Mouse (Mus musculus) right cerebral cortex, adult 18-20 months (tissue): ENCODE measurements at regions not wholly inside any gene's neighbourhood (a gene's known extent, or its start where the extent isn't known, plus 50 kb on each side); places are given as distances from the start of the nearest gene placed in this dataset.

Source experiments
- DNase-seq: peaks from one replicate; pipeline ENCODE4 v3.0.0; 2022; ENCODE audit warnings: mixed read lengths

DNA sequence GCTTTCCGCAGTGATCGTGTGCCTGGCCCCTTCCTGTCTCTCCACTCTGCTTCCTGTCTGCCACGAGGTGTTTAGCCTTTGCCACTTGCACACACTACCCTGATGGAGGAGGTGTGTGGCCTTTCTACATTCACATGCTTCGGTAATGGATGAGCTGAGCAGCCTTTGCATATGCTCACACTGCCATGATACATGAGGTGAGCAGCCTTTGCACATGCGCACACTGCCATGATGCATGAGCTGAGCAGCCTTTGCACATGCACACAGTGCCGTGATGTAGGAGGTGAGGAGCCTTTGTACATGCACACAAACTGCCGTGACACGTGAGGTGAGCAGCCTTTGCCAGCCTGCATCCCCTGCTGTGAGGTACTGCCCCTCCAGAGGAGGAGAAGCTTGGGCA is 58.3 kb downstream of the Erv3 start:
- no peak for DNase-seq

DNA sequence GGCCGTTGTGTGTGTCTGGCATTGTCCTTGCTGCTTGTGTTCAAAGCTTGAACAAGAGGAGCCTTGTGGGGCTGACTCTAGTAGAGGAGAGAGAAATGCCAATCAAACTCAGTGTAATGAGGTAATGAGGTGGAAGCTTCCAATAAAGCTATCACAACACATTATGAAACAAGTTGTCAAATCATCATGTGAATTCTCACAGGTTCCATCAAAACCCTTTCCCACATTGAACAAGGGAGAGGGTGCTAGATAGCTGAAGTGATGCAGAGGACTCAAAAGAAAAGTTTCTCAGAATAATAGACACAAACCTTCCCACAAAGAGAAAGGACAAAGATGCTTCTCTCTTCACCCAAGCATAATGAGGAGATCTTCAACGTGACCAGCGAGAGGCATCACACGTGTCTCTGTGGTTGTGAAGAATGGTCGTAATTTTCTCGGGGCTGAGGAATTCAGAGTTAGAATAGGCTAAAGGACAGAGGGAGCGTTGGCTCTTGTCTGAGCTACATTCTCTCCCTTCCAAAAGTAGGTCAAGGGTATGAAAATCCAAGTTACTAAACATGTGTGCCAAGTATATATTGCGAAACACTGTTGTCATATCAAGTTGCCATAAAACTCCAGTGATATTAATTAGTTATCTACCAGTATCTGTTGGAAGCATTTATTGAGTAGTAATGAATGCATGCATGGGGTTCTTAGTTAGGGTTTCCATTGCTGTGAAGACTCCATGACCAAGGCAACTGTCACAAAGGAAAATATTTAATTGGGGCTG is 59.2 kb downstream of the Erv3 start:
- DNase-seq: no peak

DNA sequence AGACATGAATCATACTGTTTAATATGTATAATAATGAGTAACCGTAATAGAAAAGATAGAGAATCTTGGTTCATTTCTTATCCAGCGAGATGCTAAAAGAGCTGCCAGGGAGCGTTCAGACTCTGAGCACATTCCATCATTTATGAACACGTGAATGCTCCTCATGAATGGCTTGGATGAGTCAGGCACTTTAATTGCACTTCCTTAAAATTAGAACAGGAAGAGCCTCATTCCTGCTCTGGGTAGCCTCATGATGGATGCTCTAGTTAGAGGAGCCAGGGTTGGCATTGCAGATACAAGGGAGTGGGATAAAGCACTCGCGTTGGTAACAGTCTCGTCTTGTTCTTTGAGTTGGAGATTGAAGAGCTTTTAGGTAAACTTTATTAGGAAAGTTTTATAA is 60.1 kb downstream of the Erv3 start:
- peak; percentile 19 for DNase-seq

DNA sequence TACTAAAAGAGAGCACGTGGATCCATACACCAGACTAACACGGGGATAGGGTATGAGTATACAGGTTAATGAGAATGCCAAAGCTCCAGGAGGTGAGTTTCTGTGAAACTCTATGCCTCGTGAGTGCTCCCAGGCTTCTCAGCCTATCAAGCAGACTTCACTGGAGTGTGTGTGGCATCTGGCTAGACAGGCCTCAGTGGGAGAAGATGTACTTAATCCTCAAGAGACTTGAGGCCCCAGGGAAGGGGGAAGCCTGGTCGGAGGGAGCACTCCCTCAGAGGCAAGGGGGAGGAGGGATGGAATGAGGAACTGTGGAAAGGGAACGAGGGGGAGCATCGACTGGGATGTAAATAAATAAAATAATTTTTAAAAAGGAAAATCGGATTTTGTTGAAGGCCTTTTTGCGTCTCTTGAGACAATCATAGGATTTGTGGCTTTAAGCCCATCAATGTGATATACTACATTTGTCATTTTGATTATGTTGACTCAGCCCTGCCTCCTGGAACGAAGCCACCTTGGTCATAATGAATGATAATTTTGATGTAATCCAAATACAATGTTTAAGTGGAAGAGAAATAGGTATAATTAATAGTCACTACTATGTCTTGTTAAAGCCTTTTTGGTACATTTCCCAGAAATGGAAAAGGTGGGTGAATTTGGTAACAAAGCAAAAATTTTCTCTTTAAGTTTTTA is 62.4 kb downstream of the Erv3 start:
- no peak for DNase-seq

DNA sequence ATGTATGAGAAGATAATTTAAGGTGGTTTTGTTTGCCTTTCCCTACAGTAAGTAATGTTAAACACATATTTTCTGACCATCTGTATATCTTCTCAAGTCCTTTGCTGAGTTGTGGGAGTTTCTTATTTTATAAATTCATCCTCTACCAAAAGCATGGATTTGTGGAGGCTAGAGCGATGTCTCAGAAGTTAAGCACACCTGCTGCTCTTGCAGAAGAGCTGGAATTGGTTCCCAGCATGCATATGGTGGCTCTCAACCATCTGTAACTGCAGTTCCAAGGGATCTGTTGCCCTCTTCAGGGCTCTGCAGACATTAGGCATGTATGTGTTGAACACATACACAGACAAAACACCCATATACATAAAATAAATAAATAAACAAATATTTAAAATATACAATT is 84.2 kb downstream of the Erv3 start:
- no peak for DNase-seq

DNA sequence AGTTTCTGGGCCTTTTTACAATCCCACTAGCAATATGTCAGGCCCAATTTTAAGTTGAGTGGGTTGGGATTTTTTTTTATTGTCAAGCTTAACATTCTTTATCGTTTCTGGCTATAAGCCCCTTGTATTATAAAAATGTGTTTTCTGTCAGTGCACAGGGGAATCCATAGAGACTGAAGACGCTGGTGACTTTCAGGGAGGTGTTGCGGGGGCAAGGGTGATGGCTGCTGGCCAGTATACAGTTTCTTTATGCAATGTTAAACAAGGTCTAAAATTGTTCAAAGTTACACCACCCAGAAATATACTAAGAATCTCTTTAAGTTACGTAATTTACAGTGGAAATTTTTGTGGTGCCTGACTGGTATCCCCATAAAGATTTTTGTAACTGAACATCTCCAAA is 85.9 kb downstream of the Erv3 start:
- DNase-seq: peak; percentile 37

DNA sequence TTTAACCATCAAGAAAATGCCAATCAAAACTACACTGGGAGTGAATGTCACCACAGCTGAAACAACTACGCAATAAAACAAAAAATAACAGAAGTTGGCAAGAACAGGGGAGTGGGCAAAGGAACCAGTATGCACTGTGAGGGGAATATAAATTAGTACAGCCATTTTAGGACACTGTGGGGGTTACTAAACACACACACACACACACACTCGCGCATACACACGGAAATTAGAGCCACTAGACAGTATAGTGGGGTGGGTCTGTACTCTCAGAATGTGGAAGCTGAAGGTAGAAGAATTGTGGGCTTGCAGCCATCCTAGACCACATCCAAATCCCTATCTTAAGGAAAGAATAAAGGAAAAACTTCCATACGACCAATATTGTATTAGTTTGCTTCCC is 87.4 kb downstream of the Erv3 start:
- no peak for DNase-seq

DNA sequence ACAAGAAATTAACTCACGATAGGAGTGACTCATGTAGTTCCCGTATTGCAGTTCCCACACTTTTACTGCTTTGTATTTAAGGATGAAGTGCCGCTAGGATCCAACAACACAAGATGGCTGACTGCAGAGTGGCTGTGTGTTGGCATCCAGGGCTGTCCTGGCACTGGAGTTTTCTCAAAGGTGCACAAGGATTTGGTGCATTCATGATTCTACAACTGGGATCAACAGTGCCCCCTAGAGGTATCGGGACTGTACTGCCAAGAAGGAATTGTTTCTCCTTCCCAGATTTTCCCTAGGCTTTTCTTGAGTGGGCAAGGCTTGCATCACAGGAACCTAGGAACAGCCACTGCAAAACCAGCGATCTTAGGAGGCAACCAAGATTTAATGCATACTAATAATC is 88.7 kb downstream of the Erv3 start:
- peak; percentile 73 for DNase-seq

DNA sequence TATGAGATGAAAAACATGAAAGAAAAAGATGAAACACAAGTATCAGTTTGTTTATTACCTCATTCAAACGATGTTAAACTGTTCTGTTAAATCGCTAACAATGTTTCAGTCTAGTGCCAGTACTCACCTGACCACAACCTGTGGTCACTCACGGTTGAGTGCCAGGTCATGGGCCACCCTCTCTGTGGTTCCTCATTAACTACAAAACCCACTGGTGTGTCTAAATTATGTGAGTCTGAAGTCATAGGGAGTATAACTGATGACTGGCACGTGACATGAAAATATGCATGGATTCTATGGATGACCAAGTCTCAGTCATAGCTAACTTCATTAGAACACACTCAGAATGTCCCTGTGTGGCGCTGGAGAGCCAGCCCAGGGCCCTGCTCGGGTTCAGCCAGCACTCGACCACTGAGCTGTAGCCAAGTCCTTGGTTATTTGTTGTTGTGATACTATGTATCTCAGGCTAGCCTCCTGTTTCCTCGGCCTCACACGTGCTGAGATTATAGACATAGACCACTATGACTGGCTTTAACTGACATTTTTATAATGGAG is 89.8 kb downstream of the Erv3 start:
- no peak for DNase-seq

DNA sequence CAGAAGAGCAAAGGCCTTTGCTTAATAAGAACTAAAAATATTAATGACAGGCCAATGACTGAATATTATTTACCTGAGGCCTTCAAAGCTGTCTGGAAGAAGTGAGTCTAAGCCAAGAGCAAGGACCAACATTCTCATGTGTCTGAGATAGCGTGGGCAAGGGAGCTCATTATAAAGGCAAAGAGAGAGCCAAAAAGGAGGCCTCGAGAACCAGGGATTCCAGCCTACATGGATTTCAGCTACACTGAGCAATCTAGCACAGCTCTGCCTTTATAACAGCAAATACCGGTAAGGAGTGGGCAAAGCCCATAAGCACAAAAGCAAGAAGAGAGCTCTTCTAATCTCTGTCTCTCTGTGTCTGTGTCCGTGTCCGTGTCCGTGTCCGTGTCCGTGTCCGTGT is 93.0 kb downstream of the Erv3 start:
- peak; percentile 30 for DNase-seq

DNA sequence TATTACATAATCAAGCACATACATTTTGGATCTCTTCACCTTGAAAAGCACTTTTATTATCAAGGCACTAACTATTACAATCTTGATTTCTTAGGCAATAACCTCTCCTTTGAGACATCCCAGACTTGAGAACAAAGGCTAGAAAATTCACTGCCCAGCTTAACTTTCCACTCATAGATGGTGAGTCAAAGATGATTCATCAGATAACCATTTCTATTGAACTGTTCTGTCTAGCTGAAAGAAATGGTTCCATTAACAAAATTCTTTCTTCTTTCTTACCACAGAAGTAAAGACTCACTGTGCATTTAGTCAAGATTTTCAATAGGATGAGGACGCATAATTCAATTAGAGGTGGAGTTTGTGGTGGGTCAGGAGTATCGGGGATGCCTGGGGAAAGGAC is 98.0 kb downstream of the Erv3 start:
- no peak for DNase-seq

DNA sequence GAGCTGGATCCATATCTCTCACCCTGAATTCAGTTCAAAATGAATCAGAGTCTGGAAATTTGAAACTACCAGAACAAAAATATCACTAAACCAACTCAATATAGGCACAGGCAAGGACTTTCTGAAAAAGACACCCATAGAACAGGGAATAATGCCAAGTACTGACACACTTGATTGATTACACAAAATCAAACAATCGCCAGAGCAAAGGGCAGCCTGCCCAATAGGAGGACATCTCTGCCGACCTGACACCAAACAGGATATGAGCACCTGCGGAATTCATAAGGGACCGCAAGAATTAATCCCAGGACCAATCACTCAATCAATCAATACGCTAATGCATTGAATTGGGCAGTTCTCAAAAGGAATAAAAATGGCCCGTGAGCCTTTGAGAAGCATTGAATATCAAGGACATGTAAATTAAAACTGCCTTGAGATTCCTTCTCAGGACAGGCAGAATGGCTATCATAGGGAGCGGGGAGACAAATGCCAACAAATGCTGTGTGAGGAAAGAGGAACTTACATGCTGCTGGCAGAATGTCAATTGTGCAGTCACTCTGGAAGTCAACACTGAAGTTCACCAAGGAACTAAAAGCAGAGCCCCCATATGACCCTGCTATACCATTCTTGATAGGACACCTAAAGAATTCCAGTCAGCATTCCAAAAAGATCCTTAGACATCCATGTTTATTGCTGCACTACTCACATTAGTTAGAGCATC is 102.2 kb downstream of the Erv3 start:
- no peak for DNase-seq

DNA sequence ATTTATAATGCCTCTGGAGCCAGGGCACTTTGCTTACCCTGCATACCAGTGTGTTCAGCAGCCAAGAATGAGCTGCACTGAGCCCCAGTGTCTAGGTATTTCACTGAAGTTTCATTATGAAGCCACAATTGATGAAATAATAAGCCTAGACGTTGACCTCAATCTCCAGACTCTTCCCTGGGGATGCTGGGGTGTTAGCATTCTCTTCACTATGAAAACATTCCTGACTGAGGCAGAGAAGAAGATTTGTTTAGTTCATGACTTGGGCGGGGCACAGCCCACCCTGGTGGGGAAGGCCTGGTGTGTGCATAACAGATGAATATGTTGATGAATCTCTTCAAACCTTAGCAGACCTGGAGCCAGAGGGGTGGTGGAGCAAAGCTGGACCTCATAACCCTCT is 104.4 kb downstream of the Erv3 start:
- no peak for DNase-seq

DNA sequence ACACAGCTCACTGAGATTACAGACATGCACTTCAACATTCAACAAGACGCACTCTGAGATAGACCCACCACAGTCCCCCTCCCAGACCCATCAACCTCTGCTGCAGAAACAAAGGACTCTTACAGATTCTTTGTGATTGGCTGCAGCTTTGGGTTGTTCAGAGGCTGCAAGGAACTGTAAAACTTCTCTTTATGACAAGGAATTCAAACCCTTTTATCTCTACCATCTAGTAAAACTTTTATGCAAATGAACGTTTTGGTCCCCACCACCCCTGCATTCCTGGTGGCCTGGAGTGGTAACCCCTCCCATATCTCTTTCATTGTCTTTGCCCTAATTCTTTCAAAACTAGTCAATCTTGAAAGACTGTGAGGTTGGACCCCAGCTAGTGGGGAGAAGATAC is 106.1 kb downstream of the Erv3 start:
- no peak for DNase-seq

DNA sequence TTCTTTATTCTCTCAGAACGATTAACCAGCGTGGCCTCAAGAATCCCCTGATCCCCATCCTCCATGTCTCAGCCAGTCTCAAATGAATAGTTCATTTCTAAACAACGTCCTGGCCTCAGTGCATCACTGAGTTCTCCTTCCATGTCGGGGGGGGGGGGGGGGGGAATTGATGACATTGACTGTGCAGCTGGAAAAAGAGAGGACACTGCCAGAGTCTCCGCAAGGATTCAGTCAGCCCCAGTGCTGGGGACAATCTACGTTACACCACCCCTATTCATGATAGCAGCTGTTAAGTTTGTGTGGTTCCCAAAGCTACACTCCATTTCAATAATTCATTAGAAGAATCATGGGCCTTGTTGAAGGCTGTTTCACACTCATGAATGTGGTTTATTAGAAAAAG is 108.9 kb downstream of the Erv3 start:
- no peak for DNase-seq

DNA sequence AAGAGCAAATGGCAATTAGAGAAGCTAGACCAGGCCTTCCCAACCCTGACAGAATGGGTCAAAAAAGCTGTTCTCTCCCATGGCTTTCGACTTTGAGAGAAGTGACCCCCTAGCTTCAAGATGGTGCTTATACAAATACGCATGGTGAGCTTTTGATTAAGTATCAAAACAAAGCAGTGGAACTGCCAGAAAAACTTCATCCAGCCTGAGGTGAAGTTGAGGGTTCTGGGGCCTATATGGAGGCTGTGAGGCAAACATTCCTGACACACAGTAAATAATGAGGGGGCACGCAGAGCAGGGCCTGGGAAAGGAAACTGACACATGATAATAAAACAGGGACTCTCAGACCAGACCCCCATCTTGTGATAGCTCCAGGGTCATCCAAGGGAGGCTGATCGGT is 109.3 kb downstream of the Erv3 start:
- DNase-seq: no peak

DNA sequence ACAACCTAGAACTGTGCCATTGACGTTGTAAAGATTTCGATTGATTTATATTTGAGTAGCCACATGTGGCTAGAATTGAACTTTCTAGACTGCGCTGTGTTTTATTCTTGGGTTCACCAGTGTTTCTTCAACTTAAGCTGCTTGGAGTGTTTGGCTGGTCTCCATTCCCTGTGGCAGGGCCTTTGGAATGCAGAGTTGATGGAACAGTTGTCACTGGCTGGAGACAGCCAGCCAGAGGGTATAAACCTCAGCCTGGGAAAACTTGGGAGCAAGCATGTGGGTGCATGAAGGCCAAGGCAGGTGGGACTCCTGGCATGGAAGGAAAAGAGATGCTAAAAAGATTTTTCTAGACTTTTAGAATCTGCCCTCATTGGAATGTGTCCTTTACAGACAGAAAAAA is 109.8 kb downstream of the Erv3 start:
- no peak for DNase-seq

DNA sequence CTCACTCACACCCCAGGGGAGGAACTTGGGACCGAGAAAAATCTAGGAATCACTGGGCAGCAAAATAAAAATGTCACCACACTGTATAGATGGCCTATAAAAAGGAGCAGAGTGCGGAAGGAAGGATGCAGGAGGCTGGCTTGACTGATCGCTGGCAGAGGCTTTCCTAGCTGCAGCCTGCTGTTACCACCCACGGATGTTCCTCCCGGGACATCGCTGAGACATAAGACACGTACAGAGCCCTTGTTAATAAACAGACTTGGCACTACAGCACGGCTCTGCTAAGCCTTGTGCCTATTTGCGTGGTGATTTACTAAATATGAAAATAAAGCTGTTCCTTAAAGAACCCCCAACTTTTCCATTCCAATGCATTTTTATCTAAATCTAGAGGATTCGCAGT is 110.8 kb downstream of the Erv3 start:
- DNase-seq: peak; percentile 91

DNA sequence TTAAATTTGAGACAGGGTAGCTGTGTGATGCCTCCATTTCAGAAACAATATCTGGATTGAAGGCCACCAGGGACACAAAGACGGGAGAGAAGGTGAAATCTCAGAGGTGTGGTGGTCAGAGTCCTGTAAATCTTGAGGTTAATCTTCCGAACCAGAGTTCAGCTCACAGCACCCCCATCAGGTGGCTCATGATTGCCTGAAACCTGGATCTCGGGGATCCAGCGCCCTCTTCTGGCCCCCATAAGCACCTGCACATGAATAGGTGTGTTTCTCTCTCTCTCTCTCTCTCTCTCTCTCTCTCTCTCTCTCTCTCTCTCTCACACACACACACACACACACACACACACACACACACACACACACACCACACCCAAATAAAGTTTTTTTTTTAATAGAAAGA is 111.8 kb downstream of the Erv3 start:
- no peak for DNase-seq

DNA sequence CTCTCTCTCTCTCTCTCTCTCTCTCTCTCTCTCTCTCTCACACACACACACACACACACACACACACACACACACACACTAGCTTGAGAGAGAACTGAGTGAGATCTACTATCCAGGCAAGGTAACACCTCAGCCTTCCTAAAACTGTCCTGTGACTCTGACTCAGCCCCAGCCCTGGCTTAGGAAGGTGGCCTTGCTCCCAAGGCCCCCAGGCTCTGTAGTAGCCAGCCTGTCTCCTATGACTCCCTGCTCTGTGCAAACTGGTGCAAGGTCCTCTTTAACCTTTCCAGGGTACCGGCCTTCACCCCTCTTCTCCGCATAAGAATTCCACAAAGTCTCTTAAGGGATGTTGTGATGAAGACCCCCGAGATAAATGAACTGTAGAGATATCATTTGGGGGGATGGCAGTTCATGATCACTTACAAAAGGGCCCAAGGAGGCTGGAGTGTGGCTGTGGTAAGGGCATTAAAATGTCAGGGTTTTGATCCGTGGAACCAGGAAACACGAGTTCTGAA is 114.1 kb downstream of the Erv3 start:
- DNase-seq: no peak

DNA sequence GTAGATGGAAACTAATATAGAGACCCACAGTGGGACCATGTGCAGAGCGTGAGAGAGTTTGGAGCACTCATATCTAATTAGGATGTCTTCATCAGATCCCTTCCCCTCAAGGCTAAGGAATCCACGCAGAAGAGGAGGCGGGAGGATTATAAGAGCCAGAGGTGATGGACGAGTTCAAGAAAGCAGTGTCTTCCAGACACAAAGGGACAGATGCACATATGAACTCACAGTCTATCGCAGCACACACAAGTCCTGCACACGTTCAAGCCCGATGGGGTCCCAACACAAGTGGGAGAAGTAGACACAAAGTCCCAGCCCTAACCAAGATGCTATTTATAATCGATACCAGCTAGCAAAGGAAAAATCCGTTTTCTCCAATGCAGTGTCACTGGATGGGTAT is 114.6 kb downstream of the Erv3 start:
- DNase-seq: no peak

DNA sequence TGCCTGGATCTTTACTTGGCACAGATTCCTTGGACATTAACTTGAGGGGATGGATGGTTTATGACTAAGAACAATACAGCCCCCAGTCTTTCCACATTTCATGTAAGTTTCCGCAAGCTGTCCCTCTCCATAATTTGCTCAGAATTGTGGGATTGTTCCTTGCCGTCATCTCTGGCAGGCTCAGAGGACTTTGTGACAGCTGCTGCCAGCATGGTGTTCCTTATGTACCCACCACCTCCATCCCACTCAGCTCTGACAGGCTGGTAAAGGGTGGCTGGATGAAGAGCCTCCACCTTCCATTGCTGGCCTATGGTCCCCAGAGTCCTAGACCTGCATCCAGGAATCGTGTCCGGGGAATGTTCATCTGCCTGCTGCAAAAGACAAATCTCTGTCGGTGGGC is 119.1 kb downstream of the Erv3 start:
- DNase-seq: peak; percentile 57

DNA sequence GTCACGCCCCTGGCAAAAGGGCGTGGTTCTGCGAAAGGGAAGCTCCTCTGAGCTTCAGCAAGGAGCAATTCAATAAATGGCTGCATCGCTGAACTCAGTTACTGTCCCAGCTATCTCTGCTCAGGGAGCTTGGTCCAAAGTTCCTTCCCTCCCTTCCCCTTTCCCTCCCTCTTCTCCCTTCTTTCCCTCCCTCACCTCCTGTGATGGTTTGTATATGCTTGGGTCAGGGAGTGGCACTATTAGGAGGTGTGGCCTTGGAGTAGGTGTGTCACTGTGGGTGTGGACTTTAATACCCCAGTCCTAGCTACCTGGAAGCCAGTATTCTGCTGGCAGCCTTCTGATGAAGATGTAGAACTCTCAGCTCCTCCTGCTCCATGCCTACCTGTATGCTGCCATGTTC is 120.5 kb downstream of the Erv3 start:
- DNase-seq: no peak
